Mouse (Mus musculus): Measurements from ENCODE around the gene Muc1.
A peak's percentile ranks its signal among the peaks of the same experiment; 100 is the strongest.

Muc1 gene

DNA sequence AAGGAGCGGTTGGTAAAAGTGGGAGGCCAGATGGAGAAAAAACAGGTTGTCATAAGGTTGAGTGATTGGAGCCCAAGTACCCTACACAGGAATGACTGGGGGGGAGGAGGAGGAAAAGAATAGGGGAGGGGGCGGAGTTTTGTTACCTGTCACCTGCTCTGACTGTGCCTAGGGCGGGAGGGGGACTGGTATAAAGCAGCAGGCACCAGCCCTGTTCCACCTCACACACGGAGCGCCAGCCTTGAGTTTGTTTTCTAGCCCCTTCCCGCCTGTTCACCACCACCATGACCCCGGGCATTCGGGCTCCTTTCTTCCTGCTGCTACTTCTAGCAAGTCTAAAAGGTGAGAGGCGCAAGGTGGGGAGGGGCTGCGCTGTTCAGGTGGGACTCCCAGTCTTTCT is at the start of gene Muc1:
TSS of gene Muc1 (plus strand) at position 222 of the 400 bp plus-strand sequence.
- no peak for DNase-seq (ENCODE audit: low spot score)

DNA sequence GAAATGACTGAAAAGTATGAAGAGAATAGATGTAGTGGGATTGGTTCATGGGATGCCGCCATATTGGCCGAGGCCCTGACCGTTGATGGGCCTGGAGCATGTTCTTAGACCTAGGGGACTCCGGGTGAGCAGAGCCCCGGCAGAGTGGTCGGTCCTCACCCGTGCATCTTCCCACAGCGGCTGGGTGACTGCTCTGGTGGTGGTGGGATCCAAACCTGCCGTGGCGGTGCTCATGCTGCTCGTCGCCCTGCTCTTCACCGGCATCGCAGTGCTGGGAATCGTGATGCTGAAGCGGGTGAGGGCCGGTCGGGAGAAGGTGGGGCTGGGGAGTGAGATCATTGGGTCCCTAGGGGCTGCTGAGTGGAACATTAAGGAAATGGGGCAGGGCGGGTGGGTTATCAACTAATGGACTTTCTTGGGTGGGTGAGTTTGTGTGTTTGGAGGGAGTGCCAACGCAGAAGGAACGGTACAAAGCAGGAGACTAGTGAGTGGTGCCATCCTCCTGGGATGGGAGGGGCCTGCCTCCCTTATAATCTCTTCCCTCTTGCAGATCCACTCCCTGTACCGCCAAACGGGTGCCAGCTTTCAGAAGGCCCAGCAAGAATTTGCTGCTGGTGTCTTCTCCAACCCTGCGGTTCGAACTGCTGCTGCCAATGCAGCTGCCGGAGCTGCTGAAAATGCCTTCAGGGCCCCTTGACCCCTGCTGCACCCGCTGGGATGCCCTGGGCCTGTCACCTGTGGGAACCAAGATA is 46.9 kb upstream of the Muc1 start:
- DNase-seq (ENCODE audit: low spot score) = no peak

DNA sequence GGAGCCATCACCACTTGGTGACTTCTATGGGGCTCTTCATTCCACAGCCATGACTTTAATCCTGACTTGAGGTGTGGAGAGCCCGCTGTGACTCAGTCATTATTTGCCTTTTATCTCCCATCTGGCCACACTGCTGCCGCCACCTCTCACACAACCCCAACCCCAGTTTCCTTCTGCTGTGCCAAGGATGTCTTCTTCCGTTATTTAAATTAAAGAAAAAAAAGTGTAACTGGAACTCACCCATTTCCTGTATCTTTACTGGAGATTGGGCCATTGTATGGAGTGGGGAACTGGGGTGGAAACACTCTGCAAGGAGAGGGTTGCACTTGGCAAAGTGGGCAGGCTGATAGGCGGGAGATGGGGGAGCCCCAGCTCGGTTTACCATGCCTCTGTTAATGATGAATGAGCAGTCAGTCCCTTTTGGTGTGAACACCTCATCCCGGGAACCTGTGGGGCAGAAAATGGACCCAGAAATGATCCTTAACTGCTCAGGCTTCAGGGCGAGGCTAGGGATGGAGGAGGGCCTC is 46.3 kb upstream of the Muc1 start:
- no peak for DNase-seq (ENCODE audit: low spot score)

DNA sequence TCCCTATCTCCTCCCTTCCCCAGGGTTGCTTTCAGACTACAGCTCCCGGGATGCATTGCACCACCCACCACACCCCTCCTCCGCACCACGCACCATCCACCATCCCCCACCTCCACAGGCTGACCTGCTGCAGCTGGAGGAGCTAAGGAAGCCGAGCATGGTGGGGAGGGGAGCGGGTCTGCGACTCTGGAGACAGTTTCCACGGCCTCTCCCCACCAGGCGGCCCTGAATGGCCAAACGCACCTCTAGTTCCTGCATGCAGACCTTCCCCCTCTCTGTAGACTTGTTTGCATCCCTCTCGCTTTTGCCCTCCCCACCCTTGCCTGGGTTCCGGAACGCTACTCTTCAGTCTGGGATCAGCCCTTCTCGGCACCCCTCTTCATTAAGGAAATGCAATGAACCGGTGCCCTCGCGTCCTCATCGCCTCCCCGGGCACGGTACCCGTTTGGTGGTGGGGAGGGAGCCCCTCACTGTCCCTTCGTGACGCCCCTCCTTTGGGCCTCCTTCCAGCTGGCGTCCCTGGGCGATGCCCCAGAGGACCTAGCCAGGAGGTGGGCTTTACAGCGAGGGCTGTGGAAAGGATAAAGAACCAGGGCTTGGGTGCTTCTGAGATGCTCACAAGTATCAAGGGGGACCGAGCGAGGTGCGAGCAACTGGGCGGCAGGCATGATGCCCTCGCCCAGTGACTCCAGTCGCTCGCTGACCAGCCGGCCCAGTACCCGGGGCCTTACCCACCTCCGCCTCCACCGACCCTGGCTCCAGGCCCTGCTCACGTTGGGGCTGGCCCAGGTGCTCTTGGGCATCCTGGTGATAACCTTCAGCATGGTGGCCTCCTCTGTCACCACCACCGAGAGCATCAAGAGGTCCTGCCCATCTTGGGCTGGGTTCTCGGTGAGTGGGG is 45.5 kb upstream of the Muc1 start, which contains the start of gene Fam189b:
TSS of gene Fam189b (plus strand) at position 86 of the 901 bp plus-strand sequence.
- peak; percentile 76 for DNase-seq (ENCODE audit: low spot score)

DNA sequence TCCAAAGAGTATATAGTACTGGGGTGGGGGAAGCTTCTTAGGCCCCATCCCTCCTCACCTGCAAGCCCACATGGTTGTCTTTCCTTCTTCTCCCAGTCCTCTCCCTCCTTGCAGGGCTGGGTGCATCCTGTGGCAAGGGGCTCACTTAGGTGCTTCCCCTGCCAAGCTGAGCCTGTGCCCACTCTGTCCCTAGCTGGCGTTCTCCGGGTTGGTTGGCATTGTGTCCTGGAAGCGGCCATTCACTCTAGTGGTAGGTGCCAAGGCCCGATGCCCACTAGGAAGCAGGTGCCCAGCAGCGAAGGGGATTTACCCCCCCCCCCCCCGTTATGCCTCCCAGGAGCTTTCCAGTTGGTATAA is 44.9 kb upstream of the Muc1 start:
- no peak for DNase-seq (ENCODE audit: low spot score)

DNA sequence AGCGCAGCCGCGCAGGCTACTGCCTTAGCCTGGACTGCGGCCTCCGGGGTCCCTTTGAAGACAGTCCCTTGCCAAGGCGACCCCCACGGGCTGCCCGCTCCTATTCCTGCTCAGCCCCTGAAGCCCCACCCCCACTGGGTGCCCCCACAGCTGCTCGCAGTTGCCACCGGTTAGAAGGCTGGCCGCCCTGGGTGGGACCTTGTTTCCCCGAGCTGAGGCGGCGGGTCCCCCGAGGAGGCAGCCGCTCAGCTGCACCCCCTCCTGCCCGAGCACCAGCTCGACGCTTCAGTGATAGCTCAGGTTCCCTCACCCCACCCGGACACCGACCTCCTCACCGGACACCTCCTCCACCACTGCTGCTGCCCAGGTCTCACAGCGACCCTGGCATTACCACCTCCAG is 41.7 kb upstream of the Muc1 start:
- no peak for DNase-seq (ENCODE audit: low spot score)

DNA sequence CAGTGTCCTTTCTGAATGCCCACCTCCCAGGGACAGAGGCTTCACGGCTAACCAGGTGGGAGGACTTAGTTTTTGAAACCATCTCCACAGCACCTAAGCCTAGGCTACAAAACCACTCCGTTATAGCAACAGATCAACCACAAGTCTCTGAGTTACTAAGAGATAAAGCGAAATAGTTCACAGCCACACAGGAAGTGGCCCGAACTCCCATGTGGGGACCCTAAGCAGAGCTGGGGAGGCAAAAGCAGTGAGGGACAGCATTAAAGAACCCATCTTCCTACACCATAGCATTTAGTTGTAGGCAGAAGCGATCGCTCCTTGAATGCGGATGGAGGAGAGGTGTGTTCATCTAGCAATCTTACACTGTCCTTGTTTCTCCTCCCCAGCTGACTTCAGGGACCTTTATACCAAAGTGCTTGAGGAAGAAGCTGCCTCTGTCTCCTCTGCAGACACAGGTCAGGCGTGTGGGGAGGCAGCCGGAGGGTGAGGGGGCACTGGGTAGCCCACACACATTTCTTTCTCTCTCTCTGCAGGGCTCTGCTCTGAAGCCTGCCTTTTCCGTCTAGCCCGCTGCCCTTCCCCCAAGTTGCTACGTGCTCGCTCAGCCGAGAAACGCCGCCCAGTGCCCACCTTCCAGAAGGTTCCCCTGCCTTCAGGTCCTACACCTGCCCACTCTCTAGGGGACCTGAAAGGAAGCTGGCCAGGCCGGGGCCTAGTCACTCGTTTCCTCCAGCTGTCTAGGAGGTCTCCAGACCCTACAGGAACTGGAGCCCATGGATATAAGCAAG is 41.0 kb upstream of the Muc1 start:
- no peak for DNase-seq (ENCODE audit: low spot score)

DNA sequence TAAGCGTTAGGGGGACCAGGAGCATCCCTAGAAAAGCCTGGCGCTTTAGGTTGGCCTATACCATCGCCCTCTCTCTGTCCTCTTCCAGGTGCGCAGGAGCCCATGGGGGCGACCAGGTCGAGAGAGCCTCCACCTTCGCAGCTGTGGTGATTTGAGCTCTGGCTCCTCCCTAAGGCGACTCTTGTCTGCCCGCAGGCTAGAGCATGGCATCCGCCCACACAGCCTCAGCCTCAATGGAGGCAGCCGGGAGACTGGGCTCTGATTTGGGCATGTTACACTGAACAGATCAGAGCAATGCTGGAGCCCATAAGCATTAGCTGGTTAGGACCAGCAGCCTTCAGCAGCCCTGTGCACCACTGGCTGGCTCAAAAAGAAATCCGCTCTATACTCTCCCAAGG is 40.4 kb upstream of the Muc1 start:
- no peak for DNase-seq (ENCODE audit: low spot score)

DNA sequence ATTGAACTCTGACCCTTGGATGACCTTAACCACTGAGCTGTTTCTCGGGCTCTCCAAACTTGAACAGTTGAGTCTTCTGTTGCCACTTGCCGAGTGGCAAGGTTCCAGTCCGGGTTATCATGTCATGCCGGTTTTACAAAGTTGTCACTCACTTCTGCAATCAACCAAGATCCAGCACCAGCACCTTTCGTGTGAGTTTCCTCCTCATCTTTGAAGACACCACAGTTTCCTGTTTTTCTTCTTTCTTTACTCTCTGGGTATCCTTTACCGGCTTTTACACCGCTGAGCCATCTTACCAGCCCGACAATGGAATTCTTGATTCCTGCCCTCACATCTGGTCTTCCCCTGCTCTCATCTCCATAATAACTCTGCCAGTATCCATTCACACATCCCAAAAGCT is 38.4 kb upstream of the Muc1 start:
- DNase-seq (ENCODE audit: low spot score) = no peak

DNA sequence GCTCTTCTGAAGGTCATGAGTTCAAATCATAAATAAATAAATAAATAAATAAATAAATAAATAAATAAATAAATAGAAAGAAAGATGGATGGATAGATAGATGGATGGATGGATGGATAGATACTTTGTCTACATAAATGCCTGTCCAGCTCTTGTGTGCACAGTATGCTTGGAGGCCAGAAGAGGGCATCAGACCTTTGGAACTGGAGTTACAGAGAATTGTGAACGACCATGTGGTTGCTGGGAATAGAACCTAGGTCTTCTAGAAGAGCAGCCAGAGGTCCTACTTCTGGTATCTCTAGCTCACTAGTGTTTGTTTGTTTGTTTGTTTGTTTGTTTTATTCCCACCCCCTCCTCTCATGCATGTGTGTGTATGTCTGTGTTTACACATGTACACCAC is 35.5 kb upstream of the Muc1 start:
- no peak for DNase-seq (ENCODE audit: low spot score)

DNA sequence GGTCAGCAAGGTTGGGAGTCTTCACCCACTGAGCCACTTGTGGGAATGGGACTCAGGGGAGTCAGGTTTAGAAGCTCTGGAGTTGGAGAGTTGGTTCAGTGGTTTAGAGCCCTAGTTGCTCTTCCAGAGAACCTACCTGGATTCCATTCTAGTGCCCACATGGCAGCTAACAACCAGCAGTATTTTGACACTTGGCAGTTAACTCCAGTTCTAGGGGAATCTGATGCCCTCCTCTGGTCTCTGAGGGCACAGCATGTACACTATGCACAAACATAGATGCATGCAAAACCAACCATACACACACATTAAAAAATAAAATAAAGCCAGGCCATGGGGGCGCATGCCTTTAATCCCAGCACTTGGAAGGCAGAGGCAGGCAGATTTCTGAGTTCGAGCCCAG is 35.0 kb upstream of the Muc1 start:
- DNase-seq (ENCODE audit: low spot score) = no peak

DNA sequence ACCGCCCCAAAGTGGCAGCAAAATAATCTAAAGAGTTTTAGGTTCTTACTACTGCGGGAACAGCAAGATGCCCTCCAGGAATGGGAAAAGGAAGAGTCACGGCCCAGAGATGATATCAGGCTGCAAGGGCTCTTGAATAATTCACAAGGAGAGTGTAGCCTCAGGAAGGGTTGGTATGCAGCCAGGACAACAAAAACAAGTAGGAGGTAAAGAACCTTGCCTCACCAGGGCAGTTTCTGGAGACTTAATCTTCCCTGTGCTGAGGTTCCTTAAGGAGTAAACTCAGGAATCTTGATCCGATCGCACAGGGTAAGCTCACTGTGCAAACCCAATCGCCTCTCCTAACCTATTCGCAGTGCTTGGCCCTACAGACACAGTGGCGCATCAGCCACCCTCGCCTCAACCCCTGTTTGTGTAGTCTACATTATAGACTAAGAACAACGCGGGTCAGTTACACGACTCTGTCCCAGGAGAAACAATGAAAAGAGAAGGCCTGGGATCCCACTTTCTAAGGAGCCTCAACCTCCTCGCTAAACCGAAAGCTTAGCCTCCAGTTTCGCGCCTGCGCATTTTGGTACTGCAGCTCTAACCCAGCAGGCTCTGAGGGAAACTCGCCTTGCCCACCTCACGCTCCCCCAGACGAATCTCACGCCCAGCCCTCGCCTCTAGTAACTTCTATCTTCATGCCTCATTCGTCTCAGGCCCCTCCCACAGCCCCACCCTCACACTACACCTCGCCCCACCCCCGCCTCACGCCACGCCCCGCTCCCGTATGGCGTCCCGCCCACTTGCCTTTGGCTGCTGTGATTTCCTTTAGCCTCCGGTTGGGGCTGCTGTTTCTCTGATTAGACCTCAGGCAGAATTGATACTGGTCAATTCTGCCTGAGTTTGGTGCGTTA is 32.6 kb upstream of the Muc1 start:
- peak; percentile 68 for DNase-seq (ENCODE audit: low spot score)

DNA sequence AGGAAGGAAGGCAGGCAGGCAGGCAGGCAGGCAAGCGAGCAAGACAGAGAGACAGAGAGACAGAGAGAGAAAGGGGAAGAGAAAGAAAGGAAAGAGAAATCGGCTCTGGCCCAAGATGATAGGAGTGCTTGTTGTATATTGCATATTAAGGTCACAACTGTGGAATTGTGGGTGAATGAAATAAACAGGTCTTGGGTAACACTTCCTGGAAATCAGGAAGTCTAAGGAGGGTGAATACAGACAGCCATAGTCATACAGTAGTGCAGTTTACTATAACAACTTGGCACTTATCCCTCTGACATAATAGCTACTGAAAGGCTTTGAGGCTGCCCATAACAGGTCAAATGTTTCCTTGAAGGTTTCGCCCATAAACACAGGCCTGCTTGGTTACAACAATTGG is 29.0 kb upstream of the Muc1 start:
- DNase-seq (ENCODE audit: low spot score) = no peak

DNA sequence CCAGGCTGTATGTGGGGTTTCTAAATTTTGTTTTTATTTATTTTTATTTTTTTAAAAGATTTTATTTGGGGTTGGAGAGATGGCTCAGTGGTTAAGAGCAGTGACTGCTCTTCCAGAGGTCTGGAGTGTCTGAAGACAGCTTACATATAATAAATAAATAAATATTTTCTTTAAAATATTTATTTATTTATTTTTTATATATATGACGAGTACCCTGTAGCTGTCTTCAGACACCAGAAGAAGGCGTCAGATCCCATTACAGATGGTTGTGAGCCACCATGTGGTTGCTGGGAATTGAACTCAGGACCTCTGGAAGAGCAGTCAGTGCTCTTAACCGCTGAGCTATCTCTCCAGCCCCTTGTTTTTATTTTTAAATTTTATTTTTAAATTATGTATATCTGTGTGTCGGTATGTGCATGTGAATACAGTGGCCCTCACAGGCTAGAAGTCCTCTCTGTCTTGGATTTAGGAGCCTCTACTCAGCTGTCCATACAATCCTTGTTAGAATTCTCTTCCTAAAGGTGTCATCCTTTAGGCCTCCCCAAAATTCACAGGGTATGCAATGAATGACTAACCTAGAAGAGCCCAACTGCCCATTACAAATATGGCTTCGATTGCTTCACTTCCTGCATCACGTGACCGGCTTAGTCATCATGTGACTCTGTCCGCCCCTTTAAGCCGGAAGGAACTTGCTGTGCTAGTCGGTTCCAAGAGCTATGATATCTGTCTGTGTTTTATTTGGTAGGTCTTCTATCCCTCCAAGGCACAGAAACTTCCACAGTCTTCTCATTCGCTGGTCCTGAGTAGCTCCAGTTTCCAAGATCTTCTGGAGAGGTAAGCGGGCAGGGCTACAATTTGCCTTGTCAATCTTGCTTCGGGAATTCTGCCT is 26.4 kb upstream of the Muc1 start, which contains the start of gene Gba:
TSS of gene Gba (plus strand) at position 676 of the 889 bp plus-strand sequence.
- DNase-seq (ENCODE audit: low spot score) = peak; percentile 85

DNA sequence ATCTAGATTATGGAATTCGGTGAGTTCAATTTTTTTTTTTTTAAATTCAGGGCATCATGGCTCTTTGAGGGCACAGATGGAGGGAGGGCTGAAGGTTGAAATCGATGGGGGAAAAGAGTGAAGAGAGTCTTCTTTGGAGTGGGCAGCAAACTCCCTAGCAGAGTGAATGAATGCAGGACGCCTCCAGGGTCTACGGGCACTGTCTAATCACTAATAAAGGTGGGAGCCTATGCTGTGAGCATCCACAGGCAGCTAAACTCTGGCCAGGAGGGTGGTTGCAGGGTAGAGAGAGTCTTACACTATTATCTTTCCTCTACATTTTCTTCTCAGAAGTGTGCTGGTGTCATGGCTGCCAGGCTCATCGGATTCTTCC is 25.7 kb upstream of the Muc1 start:
- DNase-seq (ENCODE audit: low spot score) = no peak

DNA sequence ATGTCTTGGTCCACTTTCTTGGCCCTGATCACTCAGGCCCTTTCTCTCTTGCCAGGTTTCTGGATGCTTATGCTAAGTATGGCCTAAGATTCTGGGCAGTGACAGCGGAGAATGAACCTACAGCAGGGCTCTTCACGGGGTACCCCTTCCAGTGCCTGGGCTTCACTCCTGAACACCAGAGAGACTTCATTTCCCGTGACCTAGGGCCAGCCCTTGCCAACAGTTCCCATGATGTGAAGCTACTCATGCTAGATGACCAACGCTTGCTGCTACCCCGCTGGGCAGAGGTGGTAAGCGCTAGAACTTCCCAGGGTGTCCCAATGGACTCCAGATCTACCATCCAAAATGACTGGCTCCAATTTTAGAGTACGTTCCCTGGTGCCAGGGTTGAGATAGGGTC is 22.8 kb upstream of the Muc1 start:
- DNase-seq (ENCODE audit: low spot score) = no peak

DNA sequence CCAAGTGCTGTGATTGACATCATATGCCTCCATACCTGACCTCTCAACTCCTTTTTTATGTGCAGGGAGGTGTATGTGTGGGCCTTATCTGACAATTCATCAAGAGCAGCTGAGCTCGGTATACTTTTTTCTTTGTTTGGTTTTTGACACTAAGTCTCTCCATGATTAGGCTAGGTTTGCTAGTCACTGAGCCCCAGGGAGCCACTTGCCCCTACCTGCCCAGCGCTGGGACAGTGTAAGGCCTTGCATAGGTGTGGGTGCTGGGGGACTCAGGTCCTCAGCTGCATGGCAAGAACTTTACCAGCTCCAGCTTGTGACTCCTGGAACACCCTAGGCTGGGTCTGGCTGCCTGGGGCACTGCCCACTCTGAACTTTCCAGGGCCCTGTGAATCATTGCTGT is 22.2 kb upstream of the Muc1 start:
- no peak for DNase-seq (ENCODE audit: low spot score)

DNA sequence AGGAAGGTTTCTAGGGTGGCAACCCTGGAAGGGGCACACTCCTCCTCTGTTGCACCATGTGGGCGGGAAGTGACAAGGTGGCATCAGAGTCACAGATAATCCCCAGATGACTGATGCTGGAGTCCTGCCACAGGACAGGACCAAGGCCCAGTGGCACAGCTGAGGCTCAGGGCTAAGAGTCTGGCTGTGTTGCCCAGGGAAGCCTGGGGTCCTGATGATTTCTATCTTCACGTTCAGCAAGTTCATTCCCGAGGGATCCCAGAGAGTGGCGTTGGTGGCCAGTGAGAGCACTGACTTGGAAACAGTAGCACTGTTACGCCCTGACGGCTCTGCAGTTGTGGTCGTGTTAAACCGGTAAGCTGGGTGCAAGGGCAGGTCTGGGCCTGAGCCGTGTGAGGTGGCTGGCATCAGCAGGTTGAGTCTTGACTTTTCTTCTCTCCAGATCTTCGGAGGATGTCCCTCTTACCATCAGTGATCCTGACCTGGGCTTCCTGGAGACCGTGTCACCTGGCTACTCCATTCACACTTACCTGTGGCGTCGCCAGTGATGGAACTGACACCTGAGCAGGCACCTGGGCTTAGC is 20.7 kb upstream of the Muc1 start:
- DNase-seq (ENCODE audit: low spot score) = no peak

DNA sequence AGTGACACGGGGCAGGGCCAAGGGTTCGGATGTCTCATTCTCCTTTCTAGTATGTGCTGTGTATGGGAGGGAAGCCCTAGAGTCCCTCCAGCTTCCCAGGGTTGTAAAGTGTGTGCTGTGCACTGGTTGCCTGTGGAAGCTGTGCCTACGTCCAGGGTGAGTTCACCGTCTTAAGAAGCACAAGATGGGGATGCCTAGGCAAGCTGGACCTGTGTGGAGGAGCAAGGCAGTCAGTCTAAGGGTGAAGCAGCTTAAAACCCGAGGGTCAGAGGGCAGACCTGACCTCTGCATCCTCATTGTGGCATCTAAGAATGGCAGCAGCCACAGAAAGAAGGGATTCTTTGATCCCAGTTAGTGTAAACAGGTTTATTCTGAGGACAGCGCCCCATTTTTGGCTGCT is 20.1 kb upstream of the Muc1 start:
- DNase-seq (ENCODE audit: low spot score) = no peak

DNA sequence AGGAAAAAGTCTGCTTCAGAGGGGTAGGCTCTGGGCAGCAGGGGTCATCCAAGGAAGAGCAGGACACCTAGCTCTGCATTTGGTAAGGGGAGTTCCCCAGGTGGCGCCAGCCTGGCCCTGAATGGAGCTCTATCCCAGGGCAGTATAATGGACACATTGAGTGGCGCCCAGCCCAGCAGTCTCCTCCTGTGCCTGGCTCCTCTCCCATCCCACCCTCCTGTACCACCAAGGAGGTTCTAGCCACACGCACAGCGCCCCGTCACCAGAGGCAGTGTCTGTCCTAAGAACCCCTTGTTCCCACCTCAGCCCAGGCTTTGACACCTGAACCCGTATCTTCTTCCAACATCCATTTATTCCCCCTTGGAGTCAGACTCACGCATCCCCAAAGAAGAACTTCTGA is 19.1 kb upstream of the Muc1 start:
- DNase-seq (ENCODE audit: low spot score) = no peak

Data from layer of hippocampus, adult 9-10 months (tissue).